Mouse (Mus musculus): ENCODE measurements around the gene Myo18a.

DNA sequence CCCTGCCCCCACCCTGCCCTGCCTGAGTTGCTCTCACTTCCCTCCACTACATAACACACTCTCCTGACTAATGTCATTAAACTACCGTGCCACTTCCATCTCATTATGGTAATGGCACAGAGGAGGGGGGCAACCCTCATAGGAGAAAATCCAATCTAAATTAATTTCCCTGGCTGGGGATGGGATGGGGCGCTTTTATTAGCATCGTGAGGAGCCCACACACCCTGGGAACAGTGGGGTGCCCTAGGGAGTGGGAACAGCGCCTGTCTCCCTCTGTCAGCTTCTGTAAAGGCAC, 80.8 kb downstream of the Myo18a start:
- TF ChIP-seq HCFC1 (IDR thresholded peaks at IDR 0.05; ENCODE audit: borderline replicate concordance, insufficient read depth, low read length) (no peak), ZNF384 (IDR thresholded peaks at IDR 0.05; ENCODE audit: low read depth, low read length) (no peak), CHD2 (IDR thresholded peaks at IDR 0.05; ENCODE audit: low read depth, low read length) (no peak)

All from ES-E14 (cell line).